Mouse (Mus musculus): ENCODE data around the gene Tekt1.

DNA sequence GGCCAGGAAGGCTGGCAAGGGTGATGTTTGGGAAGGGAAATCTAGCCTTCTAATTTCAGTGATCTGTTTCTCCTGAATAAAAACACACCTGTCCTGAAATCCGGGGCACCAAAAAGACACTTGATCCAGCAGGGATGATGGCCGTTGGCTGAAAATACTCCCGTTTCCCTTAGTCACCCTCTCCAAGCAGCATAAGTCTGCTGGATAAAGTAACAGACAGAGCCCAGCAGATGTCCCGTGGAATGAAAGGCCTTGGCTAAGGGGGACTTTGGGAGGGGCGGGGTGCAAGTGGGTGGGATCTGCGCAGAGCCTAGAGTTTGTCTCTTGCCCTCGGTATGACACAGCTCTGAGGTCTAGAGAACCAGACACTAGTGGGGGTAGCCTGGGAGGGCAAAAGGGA lies 16.0 kb upstream of the Tekt1 start:
- no peak for TF ChIP-seq CTCF (conservative IDR thresholded peaks at IDR 0.05; ENCODE audit: insufficient read depth, insufficient read length, low read depth, low read length)
- TF ChIP-seq POLR2A (IDR thresholded peaks at IDR 0.05; ENCODE audit: low read depth, low read length): no peak

Measured in kidney, adult 2 months (tissue).